Mouse (Mus musculus) right cerebral cortex, postnatal 10 days (tissue): Measurements from ENCODE around the gene Mief1.

Experiments used
- DNase-seq, 2 experiments: peaks; one replicate each; pipeline ENCODE4 v3.0.0; 2021; ENCODE audit warnings: low spot score in 2 of 2

Gene Mief1

GRCm38 (mm10) chr15:80228071-80228800 is 5.6 kb upstream of the Mief1 start:
- peak in 1 of 2 experiments; percentile 44 for DNase-seq

DNA sequence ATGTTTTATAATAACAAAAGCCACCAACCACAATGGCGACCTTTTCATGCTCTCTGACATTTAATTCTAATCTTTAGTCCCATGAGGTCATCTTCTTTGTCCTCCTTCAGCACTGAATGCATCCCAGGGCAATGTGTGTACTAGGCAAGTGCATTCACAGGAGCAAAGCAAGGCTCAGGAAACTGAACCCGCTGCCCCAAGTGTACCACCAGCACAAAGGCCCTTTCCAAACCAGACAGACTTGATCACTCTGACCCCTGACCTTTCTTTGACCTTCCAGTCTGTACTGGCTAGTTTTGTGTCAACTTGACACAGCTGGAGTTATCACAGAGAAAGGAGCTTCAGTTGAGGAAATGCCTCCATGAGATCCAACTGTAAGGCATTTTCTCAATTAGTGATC is 1.5 kb upstream of the Mief1 start:
- no peak for DNase-seq

- no peak for DNase-seq
These were observed 765 bp upstream of the Mief1 start for GRCm38 (mm10) chr15:80233053-80233452.

GRCm38 (mm10) chr15:80235535-80235934 is 1.7 kb downstream of the Mief1 start, which contains the start of gene AC140267.1:
Gene AC140267.1, plus strand, starts transcription at chr15:80235835.
- no peak for DNase-seq

GRCm38 (mm10) chr15:80248135-80248534 is 14.3 kb downstream of the Mief1 start:
- DNase-seq: no peak

GRCm38 (mm10) chr15:80248596-80248995 is 14.8 kb downstream of the Mief1 start:
- DNase-seq: no peak

- no peak for DNase-seq
These were observed 15.9 kb downstream of the Mief1 start for GRCm38 (mm10) chr15:80249672-80250071.

DNA sequence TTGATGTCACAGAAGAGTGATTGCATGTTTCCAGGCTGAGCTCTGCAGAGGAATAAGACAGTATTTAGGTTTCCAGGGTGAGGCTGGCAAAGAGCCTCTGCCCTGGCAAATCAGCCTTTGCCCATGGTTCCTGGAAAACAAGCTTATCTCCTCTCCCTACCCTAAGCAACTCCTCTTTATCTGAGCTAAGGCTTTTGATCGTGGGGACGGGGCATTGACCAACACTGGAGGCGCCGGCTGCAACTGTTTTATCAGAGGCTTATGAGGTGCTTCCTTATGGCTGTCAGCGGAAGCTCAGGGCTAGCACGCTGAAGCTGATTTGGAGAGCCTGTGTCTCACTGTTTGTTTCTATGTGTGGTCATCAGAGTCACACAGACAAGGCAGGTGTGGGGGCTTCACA is 16.8 kb downstream of the Mief1 start:
- DNase-seq: no peak

GRCm38 (mm10) chr15:80253530-80253929 is 19.7 kb downstream of the Mief1 start:
- no peak for DNase-seq

DNA sequence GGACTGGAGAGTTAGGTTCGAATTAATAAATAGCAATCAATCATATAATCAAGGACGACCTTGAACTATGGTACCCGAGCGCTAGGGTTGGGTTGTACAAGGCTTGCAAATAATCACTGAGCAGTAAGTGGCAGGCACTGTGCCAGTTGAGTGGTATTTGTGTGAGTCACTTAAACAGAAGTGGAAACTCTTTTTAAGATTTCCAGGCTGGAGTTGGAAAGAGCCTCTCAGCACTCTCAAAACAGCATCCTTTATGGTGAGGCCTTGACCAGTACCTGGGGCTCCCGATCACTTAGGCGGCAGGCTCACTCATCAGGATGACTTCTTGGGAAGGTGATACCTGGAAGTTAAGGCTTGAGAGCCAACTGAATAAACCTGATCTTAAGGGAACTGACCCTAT is 20.4 kb downstream of the Mief1 start:
- DNase-seq: peak in 1 of 2 experiments; percentile 75

DNA sequence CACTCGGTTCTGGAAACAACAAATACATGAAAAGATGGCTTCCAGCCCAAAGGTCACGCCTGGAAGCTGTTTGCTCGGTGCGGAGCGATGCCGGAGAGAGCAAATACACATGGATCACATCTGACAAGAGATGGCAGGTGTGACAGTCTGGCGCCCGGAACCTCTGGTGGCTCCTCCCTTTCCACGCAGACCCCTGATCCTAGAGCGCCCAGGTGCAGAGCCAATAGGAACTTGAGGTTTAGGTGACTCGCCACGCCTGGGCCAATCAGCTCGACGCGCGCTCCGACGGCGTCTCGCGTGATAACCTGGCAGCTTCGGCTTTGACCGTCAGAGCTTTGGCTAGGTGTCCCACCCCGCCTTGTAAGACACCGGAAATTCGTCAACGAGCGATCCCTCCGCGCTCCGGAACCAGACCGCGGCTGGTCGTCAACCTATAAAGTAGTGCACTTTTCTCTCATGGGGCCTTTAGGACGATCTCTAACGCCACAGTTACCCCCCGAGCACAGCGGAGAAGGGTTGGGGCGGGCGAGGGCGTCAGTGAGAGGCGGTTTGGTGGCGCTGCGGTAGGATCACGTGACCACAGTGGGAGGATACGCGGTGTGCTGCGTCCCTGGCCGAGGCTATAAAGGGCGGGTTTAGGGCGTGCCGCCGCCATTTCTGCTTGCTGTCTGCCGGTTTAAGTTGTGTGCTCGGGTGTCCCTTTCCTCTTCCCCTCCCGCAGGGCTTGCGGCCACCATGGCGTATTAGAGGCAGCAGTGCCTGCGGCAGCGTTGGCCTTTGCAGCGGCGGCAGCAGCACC is 21.2 kb downstream of the Mief1 start, which contains the start of gene Atf4:
TSS of gene Atf4 (plus strand) at position 338 of the 799 bp plus-strand sequence.
- peak; percentile 99 to 100 for DNase-seq

GRCm38 (mm10) chr15:80255646-80256121 is 21.9 kb downstream of the Mief1 start:
- peak; percentile 76 to 83 for DNase-seq

DNA sequence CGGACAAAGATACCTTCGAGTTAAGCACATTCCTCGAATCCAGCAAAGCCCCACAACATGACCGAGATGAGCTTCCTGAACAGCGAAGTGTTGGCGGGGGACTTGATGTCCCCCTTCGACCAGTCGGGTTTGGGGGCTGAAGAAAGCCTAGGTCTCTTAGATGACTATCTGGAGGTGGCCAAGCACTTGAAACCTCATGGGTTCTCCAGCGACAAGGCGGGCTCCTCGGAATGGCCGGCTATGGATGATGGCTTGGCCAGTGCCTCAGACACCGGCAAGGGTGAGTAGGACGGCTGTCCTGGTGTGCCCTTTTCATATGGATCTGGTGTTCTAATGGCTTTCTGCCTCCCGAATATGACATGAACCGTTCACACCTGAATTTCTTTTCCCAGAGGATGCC is 22.4 kb downstream of the Mief1 start:
- DNase-seq: peak in 1 of 2 experiments; percentile 49

DNA sequence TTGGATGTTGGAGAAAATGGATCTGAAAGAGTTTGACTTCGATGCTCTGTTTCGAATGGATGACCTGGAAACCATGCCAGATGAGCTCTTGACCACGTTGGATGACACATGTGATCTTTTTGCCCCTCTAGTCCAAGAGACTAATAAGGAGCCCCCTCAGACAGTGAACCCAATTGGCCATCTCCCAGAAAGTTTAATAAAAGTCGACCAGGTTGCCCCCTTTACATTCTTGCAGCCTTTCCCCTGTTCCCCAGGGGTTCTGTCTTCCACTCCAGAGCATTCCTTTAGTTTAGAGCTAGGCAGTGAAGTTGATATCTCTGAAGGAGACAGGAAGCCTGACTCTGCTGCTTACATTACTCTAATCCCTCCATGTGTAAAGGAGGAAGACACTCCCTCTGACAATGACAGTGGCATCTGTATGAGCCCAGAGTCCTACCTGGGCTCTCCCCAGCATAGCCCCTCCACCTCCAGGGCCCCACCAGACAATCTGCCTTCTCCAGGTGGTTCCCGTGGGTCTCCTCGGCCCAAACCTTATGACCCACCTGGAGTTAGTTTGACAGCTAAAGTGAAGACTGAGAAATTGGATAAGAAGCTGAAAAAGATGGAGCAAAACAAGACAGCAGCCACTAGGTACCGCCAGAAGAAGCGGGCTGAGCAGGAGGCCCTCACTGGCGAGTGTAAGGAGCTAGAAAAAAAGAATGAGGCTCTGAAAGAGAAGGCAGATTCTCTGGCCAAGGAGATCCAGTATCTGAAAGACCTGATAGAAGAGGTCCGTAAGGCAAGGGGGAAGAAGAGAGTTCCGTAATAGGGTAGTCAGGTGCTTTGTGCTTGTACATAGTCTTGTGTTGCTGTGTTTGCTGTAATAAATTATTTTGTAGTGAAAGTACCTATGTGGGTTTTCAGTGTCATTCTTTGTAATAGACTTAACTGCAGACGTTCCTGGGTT is 23.1 kb downstream of the Mief1 start:
- no peak for DNase-seq

DNA sequence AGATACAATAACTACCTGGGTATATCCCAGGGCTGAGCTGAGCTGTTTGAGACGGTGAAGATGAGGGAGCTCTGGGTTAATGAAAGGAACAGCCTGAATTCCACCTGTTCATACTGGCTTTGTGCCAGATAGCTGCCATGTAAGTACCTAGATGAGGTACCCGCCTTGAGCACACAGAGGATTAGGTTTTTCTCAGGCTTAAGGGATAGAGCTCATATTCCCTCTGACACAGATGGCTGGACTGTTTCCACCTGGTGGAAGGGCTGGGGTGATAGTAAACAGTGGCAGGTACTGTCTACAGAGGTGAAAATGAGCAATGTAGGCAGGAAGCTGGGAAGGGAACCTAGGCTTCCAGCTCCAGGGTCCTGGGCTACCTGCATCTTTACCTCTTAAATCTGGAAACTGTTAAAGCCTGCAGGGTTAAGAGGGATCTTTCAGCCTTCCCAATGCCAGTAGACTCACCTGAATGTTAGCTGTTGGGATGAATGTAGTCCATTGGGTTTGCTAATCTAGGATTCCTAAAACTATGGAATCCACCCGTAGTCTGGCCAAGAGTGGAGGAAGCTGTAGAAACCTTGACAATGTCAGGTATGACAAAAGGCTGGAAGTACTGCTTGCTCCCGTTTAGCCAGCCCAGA is 23.9 kb downstream of the Mief1 start:
- DNase-seq: peak in 1 of 2 experiments; percentile 58

GRCm38 (mm10) chr15:80258240-80259170 is 24.7 kb downstream of the Mief1 start:
- DNase-seq: peak in 1 of 2 experiments; percentile 51

GRCm38 (mm10) chr15:80259406-80260045 is 25.7 kb downstream of the Mief1 start:
- DNase-seq: no peak

DNA sequence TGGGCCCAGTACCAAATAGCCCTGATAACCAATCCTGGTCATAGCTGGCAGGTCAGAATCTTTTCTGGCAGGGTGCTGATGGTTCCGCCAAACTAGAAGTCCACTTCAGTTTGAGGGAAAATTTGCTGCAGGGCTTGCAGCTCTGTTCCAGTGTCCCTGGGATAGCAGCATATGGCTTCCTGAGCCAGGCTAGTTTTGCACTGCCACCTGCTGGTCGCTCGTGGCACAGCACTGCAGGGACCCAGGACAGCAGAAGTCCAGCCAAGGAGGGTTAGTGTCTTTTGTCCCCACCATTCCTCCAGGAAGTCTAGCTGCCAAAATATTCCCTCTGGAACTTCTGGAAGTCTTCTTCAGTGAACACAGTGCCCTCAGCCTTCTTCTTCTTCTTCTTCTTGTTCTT is 26.9 kb downstream of the Mief1 start:
- peak; percentile 84 to 89 for DNase-seq

DNA sequence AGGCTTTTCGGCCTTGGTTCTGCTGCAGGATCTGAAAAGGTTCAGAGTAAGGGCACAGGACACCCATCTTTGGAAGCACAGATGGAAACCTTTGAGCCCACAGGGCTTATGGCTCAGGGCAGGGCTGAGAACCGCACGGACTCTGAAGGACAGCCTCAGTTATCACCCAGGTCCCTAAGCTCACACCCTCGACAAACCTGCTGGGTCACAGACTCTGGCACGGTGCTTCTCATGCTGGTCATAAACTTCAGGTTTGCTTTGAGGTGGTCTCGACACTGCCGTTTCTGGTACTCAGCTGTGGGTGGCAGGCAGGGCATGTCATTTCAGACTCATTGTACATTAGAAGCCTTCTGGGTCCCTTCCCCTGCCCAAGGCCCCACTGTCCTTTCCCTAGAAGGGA is 27.3 kb downstream of the Mief1 start:
- no peak for DNase-seq
